Mouse (Mus musculus) left cerebral cortex, adult 8-10 months (tissue): ENCODE data around the gene Olfr1226. TPM values are rescaled to one million over a fixed set of nuclear protein-coding genes. Genes with fewer than 3 reads are reported as not detected.
"Not testable (repeated sequence)": the region's sequence is repeated elsewhere in the genome, so short reads cannot be mapped to it uniquely, and the experiment has no call there.

Source experiments
- DNase-seq, 2 experiments: peaks; one replicate each; pipeline ENCODE4 v3.0.0; 2022; ENCODE audit warnings: low spot score in 2 of 2
- total RNA-seq, 4 experiments: library from RNA; stranded (reverse); gene quantifications; 2 replicates each; pipeline ENCODE4 v1.2.4; 2022

The Olfr1226 gene
- total RNA-seq: not detected

GRCm38 (mm10) chr2:89199948-89200347, at the start of gene Olfr1226:
Gene Olfr1226 (minus strand): TSS chr2:89200048.
- DNase-seq: no peak

GRCm38 (mm10) chr2:89196325-89196982, 3.4 kb downstream of the Olfr1226 start:
- no peak for DNase-seq

- DNase-seq: no peak
Measured at GRCm38 (mm10) chr2:89174569-89174968, 25.3 kb downstream of the Olfr1226 start, which contains the start of gene Olfr1225. Gene Olfr1225 (minus strand): TSS chr2:89174669.

- not testable (repeated sequence) for DNase-seq
Measured at GRCm38 (mm10) chr2:89164711-89165110, 35.1 kb downstream of the Olfr1226 start.

GRCm38 (mm10) chr2:89163991-89164390, 35.9 kb downstream of the Olfr1226 start, which contains the start of gene Olfr1224-ps1:
Gene Olfr1224-ps1 (minus strand): TSS chr2:89164091.
- DNase-seq: not testable (repeated sequence)

- no peak for DNase-seq
Measured at GRCm38 (mm10) chr2:89151460-89151859, 48.4 kb downstream of the Olfr1226 start, which contains the start of gene Olfr1223. Gene Olfr1223 (minus strand): TSS chr2:89151560.

Other genes starting within 250 kb of the Olfr1226 start
- not detected for gene Olfr1212, start 246.1 kb downstream of the Olfr1226 start, total RNA-seq
- gene Gm13762, start 219.8 kb downstream of the Olfr1226 start, total RNA-seq: not detected
- not detected for gene Olfr1214, start 207.4 kb downstream of the Olfr1226 start, total RNA-seq
- not detected for gene Olfr1215, start 193.1 kb downstream of the Olfr1226 start, total RNA-seq
- not detected for gene Olfr1216, start 181.7 kb downstream of the Olfr1226 start, total RNA-seq
- not detected for gene Olfr1217, start 168.0 kb downstream of the Olfr1226 start, total RNA-seq
- gene Olfr1218, start 138.9 kb downstream of the Olfr1226 start, total RNA-seq: not detected
- not detected for gene Olfr1219, start 116.5 kb downstream of the Olfr1226 start, total RNA-seq
- gene Olfr1220, start 93.2 kb downstream of the Olfr1226 start, total RNA-seq: not detected
- not detected for gene Olfr1221, start 82.8 kb downstream of the Olfr1226 start, total RNA-seq
- gene Olfr1222, start 67.0 kb downstream of the Olfr1226 start, total RNA-seq: not detected
- not detected for gene Olfr1223, start 48.5 kb downstream of the Olfr1226 start, total RNA-seq
- gene Olfr1224-ps1, start 36.0 kb downstream of the Olfr1226 start, total RNA-seq: not detected
- not detected for gene Olfr1225, start 25.4 kb downstream of the Olfr1226 start, total RNA-seq
- not detected for gene Olfr1228, start 54.0 kb upstream of the Olfr1226 start, total RNA-seq
- gene Olfr1229, start 88.0 kb upstream of the Olfr1226 start, total RNA-seq: not detected
- not detected for gene Olfr1230, start 97.2 kb upstream of the Olfr1226 start, total RNA-seq
- gene Olfr1231, start 107.0 kb upstream of the Olfr1226 start, total RNA-seq: not detected
- not detected for gene Olfr1232, start 129.6 kb upstream of the Olfr1226 start, total RNA-seq
- not detected for gene Olfr1233, start 142.3 kb upstream of the Olfr1226 start, total RNA-seq
- gene Olfr1234, start 164.8 kb upstream of the Olfr1226 start, total RNA-seq: not detected
- not detected for gene Olfr1238, start 209.6 kb upstream of the Olfr1226 start, total RNA-seq
- gene Olfr1239, start 220.4 kb upstream of the Olfr1226 start, total RNA-seq: not detected
- not detected for gene Olfr1240, start 243.0 kb upstream of the Olfr1226 start, total RNA-seq